Mouse (Mus musculus) spleen, postnatal 14 days (tissue): ENCODE results near the gene 9130213A22Rik.

Source experiments
- DNase-seq, 2 experiments: peaks; one replicate each; pipeline ENCODE4 v3.0.0; 2021 to 2022; ENCODE audit warnings: low spot score in 2 of 2

9130213A22Rik gene

DNA sequence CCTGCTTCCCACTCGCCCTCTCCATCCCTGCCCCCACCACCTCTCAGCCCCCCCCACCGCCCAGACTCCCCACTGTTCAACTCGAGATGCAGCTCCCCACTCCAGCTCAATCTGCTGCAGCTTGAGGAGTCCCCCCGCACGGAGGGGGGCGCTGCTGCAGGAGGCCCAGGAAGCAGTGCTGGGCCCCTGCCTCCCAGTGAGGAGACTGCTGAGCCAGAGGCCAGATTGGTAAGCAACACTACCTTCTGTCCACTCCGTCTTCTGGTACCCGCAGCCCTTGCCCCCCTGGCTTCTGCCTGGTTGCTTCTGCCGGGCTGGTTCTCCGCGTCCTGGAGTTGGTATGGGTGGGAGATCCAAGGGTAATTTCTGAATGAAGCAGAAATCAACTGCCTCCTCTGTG, 15.5 kb downstream of the 9130213A22Rik start:
- DNase-seq, result no peak

DNA sequence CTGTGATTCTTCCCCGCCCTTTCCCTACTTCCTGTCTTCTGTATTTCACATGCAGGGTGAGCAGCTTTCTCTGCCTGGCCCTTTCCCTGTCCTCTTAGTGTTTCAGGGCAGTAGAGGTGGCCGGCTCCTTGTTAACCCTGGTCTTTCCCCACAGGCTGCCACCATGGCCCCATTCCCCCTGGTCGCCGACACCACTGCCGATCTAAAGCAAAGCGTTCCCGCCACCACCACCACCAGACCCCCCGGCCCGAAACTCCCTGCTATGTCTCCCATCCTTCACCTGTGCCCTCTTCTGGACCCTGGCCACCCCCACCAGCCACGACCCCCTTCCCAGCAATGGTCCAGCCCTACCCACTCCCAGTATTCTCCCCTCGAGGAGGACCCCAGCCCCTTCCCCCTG, 16.1 kb downstream of the 9130213A22Rik start:
- no peak for DNase-seq

DNA sequence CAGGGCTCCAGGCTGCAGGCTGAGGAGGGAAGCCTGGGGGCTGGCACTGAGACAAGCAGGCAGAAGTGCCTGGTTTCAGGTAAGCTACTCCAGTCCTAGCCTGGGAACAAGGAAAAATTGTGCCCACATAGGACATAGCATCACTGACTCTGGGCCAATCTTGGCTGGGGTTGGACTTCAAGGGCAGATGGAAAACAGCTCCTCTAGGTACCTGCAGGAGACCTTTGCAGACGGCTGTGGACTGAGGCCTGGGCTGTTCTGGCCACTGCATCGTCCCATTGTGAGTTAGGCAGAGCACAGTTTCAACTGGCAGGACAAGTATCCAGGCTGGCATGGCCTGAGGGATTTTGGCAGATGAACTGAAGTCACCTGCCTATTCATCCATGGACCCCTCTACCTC, 16.6 kb downstream of the 9130213A22Rik start:
- DNase-seq, result no peak

DNA sequence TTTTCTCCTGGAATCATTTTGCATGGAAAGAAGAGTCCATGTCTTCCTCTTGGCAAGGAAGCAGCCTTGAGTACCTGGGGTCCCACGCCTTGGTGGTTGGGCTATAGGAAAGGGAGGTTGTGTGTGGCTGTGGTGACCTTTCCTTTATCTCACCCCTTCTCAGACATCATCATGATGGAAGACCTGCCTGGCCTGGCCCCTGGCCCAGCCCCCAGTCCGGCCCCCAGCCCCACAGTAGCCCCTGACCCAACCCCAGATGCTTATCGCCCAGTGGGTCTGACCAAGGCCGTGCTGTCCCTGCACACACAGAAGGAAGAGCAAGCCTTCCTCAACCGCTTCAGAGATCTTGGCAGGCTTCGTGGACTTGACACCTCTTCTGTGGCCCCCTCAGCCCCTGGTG, 17.2 kb downstream of the 9130213A22Rik start:
- DNase-seq, result no peak

DNA sequence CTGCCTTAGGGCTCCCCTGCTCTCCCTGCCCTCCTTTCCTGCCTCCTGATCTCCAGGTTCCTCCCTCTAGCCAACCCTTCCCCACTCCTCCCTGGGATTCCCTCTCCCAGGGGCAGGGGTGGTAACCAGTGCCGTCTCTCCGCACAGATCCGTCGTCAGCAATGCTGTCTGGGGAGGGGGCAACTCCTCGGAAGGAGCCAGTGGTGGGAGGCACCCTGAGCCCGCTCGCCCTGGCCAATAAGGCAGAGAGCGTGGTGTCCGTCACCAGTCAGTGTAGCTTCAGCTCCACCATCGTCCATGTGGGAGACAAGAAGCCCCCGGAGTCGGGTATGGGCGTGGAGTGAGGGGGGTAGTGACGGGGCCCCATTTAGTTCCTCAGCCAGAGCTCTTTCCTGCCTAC, 17.9 kb downstream of the 9130213A22Rik start:
- no peak for DNase-seq

DNA sequence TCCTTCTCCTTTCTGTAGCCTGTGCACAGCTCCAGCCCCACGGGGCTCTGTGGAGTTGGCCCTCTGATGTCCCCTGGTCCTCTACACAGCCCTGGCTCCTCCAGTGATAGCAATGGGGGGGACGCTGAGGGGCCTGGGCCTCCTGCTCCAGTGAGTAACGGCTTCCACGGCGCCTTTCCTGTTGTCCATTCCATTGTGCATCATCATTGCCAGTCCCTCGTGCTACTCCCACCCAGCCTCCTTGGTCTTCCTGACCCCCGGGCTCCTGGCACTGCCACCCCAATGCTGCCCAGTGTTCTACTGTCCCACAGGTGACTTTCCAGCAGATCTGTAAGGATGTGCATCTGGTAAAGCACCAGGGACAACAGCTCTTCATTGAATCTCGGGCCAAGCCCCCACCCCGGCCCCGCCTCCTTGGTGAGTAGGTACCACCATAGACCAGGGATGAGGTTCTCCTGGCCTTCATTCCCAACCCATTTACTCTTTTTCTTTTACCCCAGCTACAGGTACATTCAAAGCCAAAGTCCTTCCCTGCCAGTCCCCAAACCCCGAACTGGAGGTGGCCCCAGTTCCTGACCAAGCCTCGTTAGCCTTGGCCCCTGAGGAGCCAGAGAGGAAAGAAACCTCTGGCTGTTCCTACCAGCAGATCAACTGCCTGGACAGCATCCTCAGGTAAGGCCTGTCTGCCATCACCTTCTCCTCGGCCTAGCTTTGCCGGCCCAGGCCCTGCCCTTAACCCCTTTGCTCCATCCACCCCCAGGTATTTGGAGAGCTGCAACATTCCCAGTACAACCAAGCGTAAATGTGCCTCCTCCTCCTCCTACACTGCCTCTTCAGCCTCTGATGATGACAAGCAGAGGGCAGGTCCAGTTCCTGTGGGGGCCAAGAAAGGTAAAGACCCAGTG, 18.6 kb downstream of the 9130213A22Rik start:
- no peak for DNase-seq

DNA sequence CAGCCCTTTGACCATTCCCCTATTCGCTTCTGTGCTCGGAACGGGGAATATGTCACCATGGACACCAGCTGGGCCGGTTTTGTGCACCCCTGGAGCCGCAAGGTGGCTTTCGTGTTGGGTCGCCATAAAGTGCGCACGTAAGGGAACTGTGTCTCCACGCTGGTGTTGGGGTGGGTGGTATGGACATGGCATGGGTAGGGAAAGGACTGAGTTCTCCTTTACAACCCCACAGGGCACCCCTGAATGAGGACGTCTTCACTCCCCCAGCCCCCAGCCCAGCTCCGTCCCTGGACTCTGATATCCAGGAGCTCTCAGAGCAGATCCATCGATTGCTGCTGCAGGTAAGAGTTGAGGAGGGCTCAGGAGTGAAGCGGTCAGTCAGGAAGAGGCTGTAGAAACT, 19.3 kb downstream of the 9130213A22Rik start:
- DNase-seq, result no peak

DNA sequence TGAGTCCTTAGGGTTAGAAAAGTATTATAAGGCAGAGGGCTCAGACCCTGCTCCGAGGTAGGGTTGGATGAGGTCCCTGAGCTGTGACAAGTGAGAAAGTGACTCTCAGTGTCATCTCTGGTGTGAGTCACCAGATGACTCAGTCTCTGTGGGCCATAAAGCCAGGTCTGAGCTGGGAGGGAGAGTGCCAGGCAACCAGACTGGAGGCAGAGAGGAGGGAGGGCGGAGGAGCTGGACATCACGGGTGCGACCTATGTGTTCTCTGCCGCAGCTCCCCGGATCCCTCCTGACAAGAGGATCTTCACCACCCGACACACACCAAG, 20.0 kb downstream of the 9130213A22Rik start:
- DNase-seq, result no peak

DNA sequence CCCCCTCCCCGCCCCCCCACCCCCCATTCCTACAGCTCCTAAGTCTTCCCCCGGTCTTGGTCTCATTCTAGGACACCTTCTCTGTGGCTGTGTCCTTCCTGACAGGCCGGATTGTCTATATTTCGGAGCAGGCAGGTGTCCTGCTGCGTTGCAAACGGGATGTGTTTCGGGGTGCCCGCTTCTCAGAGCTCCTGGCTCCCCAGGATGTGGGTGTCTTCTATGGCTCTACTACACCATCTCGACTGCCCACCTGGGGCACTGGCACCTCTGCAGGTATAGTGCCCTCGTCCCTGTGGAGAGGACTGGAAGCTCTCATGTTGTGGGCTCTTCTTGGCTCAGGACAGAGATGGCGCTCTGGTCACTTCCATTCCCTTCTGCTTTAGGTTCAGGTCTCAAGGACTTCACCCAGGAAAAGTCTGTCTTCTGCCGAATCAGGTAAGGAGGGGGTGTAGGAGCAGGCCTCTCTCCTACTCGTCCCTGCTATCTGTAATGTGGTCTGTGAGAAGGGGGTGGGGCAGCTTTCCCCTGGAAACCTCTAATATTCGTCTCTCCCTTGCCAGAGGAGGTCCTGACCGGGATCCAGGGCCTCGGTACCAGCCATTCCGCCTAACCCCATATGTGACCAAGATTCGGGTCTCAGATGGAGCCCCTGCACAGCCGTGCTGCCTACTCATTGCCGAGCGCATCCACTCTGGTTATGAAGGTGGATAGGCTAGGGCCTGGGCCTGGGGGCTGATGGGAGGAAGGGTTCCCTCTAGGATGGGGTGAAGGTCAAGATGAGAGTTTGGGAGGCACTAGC, 20.6 kb downstream of the 9130213A22Rik start:
- no peak for DNase-seq

DNA sequence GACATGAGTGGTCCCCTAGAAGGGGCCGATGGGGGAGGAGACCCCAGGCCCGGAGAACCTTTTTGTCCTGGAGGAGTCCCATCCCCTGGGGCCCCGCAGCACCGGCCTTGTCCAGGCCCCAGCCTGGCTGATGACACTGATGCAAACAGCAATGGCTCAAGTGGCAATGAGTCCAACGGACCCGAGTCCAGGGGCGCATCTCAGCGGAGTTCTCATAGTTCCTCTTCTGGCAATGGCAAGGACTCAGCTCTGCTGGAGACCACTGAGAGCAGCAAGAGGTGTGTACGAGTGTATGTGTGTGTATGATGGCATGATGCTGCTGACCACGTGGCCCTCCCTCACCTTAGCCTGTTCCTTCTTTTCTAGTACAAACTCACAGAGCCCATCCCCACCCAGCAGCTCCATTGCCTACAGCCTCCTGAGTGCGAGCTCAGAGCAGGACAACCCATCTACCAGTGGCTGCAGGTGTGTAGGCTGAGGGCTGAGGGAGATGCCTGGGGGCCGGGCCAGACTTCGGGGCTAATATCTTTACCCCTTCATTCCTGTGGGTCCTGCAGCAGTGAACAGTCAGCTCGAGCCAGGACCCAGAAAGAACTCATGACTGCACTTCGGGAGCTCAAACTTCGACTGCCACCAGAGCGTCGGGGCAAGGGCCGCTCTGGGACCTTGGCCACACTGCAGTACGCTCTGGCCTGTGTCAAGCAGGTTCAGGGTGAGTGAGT, 21.6 kb downstream of the 9130213A22Rik start:
- DNase-seq, result no peak

DNA sequence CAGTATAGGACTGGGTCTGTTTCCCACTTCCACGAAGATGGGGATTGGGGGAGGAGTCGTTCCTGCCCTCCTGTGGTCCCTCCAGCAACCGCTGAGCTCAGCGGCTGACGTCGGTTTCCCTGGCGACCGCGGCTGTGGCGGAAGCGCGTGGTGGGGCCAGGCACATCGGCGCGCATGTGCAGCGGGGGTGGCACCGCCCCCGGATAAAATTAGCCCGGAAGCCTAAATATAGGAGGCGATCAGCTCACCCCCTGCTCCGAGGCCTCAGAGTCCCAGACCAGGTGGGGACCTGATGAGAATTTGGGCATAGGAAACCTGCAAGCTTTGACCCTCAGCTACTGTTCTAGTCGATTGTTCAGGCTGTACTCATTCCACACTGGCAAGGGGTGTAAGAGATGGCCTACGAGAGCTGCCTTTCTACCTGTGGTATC, 22.5 kb downstream of the 9130213A22Rik start:
- peak; percentile 78 to 86 for DNase-seq

DNA sequence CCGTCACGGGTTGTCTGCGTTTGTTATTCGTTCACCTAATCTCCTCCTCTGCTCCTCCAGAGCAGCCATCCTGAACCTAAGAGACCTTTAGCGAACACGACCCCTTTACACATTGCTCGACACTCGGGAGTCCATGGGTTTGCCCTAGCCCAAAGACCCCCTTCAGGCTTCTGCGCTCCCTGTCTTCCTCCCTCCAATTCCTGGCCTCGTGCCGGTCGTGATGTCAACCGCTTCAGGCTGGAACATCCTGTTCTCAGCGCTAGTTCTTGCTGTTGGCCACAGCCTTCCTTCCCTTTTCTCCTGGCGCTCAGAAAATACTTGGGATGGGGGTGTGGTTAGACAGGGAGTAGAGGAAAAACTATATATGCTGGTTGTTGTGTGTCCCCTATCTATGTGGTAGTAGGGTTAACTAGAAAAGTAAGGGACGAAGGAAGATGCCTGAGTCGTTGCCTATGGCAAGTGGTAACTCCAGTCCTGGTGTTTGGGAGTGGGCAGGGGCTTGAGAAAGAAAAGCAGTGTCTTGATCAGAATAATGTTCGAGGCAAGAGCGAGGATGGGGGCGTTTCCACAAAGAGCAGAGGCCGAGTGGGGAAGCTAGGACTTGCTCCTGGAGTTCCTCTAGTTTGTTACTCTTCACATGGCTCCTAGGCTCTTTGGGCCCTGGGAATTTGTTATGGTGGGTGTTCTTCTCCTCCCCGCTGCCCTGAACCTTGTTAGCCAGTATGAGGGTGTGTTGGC, 23.0 kb downstream of the 9130213A22Rik start:
- peak; percentile 32 to 35 for DNase-seq

DNA sequence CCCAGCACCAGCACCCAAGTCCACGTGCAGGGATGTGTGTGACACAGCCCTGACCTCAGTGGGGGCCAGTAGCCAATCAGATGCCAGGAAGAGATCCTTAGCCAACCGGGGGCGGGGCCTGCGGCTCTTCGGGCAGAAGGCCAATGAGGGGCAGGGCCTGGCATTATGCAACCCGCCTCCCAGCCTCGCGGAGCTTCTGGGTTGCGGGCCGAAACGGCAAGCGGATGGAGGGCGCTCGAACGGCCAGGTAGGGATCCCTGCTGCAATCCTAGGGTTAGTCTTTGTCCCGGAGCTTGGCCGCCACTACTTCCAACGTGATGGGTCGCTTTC, 23.7 kb downstream of the 9130213A22Rik start:
- peak; percentile 91 to 93 for DNase-seq

DNA sequence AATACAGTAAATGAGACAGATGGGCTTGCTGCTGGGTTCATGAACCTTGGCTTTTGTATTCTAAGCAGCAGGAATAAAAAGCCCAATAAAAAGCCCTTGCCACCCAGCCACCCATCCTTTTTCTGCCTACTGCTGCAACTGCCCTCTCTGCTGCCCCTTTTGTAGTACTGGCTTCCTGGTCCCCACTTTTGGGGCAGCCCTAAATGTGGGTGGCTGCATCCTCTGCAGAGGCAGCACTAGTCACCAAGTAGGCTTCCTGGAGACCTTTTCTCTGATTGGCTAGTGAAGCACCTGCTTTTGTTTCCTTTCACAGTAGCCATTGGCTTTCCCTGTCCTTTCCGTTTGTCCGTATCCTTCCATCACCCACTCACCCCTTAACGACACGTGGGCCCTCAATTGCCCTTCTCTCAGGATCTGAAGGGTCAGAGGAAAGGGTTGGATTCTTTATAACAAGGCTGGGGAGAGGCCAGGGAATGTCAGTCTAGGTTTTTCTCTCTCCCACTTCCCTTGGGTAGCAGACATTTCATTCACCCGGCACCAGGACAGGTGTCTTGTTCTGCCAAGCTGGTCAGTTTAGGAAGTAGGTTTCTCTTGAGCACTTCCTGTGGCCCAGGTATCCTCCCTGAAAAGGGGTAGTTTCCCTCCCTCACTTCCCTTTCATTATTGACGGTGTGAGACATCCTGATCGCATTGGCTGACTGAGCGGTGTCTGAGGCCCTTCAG, 24.2 kb downstream of the 9130213A22Rik start:
- DNase-seq, result no peak

DNA sequence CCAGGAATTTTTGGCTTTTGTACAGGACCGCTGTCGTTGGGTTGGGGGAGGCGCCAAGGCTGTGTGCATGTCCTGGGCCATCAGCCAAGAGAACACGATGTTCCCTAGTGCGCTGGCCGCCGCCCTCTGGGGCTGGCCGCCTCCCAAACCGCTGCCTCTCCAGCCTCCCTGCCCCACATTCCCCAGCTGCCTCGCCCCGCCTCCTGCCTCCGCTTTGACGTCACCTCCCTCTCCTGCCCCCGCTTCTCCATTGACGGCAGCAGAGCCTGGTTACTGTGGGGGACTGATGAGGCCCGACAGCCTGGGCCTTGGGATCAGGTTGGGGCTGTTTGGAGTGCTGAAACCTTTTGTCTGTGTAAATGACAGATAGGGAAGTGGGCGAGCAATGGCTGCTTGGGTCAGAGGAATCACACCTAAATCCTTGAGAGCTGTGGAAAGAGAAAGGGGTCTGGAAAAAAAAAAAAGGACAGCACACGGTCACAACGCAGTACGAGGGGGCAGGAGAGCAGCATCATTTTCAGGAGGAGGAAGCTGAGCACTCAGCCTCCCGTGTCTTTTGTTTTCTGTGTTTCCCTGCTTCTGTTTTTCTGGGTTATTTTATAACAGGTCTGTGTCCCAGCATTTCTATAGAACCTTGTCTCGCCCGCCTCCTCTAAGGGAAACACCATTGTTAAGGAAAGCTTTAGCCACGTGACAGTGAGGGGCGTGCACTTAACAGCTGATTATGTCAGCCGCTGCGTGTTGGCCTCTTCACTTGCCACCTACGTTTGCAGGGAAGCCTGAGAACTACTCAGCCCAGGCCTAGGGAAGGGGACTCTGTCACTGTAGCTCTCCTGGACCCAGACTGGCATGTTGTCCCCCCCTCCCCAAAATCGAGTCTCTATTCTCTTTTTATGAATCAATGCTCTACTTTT, 25.1 kb downstream of the 9130213A22Rik start:
- peak; percentile 92 to 94 for DNase-seq

DNA sequence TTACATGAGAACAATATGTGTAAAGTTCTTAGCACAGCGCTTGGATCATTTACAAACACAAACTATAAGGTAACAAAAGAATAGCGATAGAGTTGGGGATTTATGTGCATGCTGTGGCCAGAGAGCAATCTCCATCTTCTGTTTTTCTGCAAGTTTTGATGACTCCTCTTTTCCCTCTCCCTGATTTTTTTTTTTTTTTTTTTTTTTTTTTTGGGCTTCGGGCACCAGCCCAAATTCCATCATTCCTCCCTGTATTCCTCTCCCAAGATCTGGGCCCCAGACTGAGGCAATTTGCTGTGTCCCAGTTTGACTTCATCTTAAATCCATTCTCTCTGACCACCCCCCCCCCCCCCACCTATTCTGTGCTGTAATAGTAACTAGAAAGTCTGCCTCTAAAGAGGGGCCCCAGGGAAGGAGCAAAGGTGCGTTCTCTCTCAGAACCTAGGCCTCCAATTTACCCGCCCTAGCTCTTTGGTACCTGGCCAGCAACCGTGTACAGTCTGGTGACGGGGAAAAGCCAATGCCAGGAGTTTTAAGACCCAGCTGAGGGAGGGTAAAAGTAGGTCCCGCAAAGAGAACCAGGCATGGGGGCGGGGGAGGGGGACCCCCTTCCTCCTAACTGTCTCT, 25.9 kb downstream of the 9130213A22Rik start:
- no peak for DNase-seq

DNA sequence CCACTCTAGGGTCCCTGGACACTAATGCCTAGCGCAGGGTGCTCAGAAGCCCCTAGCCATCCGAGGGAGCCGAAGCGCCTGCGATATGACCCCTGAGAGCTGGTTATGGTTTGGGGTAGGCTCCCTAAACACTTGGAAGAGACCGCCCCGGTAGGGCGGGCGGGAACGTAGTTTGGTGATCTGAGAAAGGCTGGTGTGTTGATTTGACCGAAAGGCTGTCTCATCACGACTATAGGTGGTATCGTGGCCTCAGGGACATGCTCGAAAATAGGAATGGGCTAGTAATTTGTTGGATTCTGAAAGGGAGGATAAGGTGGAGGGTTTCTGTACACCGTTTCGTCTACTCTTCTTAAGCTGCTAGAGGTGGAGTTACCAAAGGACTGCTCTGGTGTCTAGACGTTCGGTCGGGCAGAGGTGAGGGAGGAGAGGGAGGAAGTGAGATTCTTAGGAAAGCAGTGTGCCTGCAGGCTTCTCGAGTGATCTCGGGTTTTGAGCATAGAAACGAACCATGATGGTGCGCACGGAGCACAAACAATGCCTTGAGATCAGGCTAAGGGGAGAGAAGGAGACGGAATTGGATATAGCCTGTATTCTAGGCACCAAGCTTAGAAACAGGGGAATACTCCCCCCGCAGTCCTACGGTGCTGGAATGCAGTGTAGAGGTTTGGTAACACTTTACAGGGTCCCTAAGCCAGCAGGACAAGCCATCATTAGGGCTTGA, 26.7 kb downstream of the 9130213A22Rik start:
- no peak for DNase-seq

DNA sequence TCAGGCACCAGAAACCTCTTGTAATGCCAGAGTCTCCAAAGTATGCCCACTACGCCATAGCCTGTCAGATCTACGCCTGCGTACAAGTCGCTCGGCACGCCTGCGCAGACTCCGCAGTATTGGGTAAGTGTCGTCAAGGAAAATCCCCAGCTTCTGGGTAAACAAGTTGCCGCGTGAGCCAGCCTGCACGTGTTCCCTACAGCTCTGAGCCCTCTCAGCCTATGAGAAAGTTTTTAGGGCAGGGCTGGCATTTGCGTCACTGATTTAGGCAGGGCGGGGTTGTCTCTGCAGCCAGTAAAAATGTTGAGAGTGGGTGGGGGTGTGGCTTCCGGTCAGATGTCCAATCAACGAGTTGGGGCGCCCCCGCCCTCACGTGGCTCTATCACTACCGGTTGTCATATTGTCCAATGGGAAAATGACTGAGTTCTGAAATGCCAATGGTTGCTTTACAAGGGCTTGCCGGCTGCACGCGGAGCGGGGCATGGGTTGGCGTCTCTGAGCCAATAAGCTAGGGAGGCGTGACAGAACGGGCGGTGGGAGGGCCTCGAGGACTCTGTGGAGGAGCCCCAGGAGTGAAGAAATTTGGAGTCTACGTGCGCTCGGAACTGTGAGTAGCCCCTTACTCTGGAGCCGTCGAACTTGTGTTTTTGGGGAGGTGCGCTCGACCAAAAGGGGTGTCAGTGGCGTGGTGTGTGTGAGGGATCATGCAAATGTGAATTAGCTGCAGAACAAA, 27.5 kb downstream of the 9130213A22Rik start, which contains the start of gene Per1:
Gene Per1 (plus strand): TSS at position 521 of the 733 bp plus-strand sequence.
- DNase-seq, result peak; percentile 93 to 94
